Mouse (Mus musculus) intestine, embryonic 14.5 days (tissue): ENCODE results near the gene Chrna4. TPM values are rescaled to one million over a fixed set of nuclear protein-coding genes. Genes with fewer than 3 reads are reported as not detected.

ENCODE experiments used
- ATAC-seq: fragments of 200-750 bp; cut with Nextera tagmentation; replicated peaks from 2 replicates; pipeline ENCODE4 v1.8.0; 2017; ENCODE audit warnings: low read depth, moderate number of reproducible peaks, moderate TSS enrichment, moderate library complexity; ENCODE audit not compliant: low FRiP score, low TSS enrichment
- DNase-seq: peaks from one replicate; pipeline ENCODE4 v3.0.0-alpha.2; 2018; ENCODE audit warnings: low spot score
- H3K27ac ChIP-seq: fragments of 300-500 bp; sonication (generic); 2 replicates; pipeline ENCODE4 v1.5.1; 2014; ENCODE audit warnings: low read depth, mild to moderate bottlenecking, control low read depth
- H3K27me3 ChIP-seq: fragments of 300-500 bp; sonication (generic); replicated peaks from 2 replicates; pipeline ENCODE4 v1.6.1; 2014; ENCODE audit warnings: low read length, control low read depth; ENCODE audit not compliant: control insufficient read depth, insufficient read depth
- H3K36me3 ChIP-seq: fragments of 300-500 bp; sonication (generic); 2 replicates; pipeline ENCODE4 v1.6.1; 2014; ENCODE audit warnings: low read length, control low read depth; ENCODE audit not compliant: control insufficient read depth, insufficient read depth
- H3K4me1 ChIP-seq: fragments of 300-500 bp; sonication (generic); replicated peaks from 2 replicates; pipeline ENCODE4 v1.6.1; 2014; ENCODE audit warnings: low read length, control low read depth, mixed read lengths; ENCODE audit not compliant: control insufficient read depth, insufficient read depth
- H3K4me2 ChIP-seq: fragments of 300-500 bp; sonication (generic); 2 replicates; pipeline ENCODE4 v1.6.1; 2014; ENCODE audit warnings: low read length
- H3K4me3 ChIP-seq: fragments of 300-500 bp; sonication (generic); 2 replicates; pipeline ENCODE4 v1.5.1; 2014; ENCODE audit warnings: low read depth, low read length, control low read depth, mixed read lengths
- H3K9ac ChIP-seq: fragments of 300-500 bp; sonication (generic); 2 replicates; pipeline ENCODE4 v1.6.1; 2014; ENCODE audit warnings: mild to moderate bottlenecking, low read length
- H3K9me3 ChIP-seq: fragments of 300-500 bp; sonication (generic); 2 replicates; pipeline ENCODE4 v1.6.1; 2016; ENCODE audit warnings: low read length, control low read depth; ENCODE audit not compliant: control insufficient read depth
- WGBS: fragments of 180-500 bp; shearing (Covaris S2); extraction: QIAGEN DNeasy Blood & Tissue Kit; methylation state at CpG from one replicate; pipeline ENCODE4 v1.1.7; 2014; 5-methylcytosine and 5-hydroxymethylcytosine counted together
- polyA plus RNA-seq: library from polyadenylated mRNA; unstranded; fragments of >200 nt; fragmentation: Nextera tagmentation; extraction: Ambion mirVana; gene quantifications from 2 replicates; pipeline ENCODE4 v1.2.1, GENCODE M21; 2014

Chrna4 gene
- polyA plus RNA-seq, 1 experiment from 2014 or later = 2.1 TPM

DNA sequence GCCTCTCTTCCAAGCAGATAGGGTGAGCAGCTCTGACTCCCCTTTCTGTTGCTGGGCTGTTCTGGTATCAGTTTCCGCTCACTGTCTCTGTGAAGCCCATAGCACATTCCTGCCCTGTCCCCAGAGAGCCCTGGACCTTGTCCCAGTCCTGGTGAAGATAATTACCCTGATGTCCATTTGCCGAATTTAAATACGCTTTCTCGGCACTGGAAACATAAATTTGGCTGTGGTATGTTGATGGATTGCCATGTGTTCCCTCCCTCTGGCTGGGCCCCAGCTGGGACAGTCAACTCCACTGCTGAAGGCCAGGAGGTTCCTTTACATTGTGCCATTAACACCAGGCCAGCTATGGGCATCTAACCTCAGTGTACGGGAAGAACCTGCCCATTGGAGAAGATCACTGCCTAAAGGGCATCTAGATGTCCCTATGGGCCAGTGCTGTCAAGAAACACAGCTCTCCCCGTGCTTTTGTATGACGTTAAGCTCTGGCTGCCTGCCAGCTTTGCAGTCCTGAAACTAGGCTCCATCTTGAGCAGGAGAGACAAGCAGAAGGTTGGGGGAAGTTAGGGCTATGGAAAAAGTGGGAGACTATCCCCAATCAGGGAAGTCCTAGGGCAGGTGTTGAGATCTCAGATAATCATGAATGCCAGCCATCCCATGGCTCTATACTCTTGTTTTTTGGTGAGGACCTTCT lies 5.1 kb upstream of the Chrna4 start:
- H3K9ac ChIP-seq = no peak overlapping the region
- no peak overlapping the region for H3K27ac ChIP-seq
- no peak for ATAC-seq
- no peak overlapping the region for H3K4me3 ChIP-seq
- DNase-seq = no peak
- no peak overlapping the region for H3K4me2 ChIP-seq
- no peaks in the 10 kb centered on the region for H3K36me3 ChIP-seq
- H3K27me3 ChIP-seq = 0 out of 2 replicates have a peak, but pooled peaks cover 2% of the 10 kb centered on the region
- H3K9me3 ChIP-seq = no peaks in the 10 kb centered on the region
- no peaks in the 10 kb centered on the region for H3K4me1 ChIP-seq
- WGBS = 48% methylated on average over 7 of the region's 7 CpGs

GRCm38 (mm10) chr2:181044001-181044400 lies 655 bp upstream of the Chrna4 start:
- Histone ChIP-seq H3K27me3 (peaks cover 23% of the 10 kb centered on the region), H3K9me3 (no peaks in the 10 kb centered on the region), H3K4me3 (no peak overlapping the region), H3K27ac (no peak overlapping the region), H3K4me2 (no peak overlapping the region), H3K9ac (no peak overlapping the region), H3K4me1 (no peaks in the 10 kb centered on the region; the same call in 1 of the 2 replicates), H3K36me3 (no peaks in the 10 kb centered on the region)
- WGBS = 28% methylated on average over 3 of the region's 3 CpGs
- ATAC-seq = no peak
- no peak for DNase-seq

DNA sequence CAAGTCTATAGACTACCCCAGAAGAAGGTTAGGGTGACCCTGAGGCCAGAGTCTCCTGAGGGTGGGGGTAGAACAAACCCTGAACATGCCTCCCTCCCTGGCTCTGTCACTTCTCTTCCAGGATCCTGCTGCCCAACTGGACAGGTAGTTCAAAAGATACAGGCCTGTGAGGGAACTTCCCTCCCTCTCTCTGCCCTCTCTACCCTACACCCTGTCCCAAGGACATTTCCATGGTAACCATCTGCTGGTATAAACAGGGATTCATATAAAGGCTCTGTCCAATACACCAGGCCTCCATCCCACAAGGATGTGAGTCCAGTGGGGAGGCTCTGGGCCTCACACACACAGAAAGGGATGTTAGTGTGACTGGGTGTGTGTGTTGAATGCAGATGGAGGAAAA lies 970 bp downstream of the Chrna4 start:
- no peaks in the 10 kb centered on the region for H3K9me3 ChIP-seq
- H3K27me3 ChIP-seq = peaks cover 39% of the 10 kb centered on the region
- H3K27ac ChIP-seq = no peak overlapping the region
- H3K4me2 ChIP-seq = no peak overlapping the region
- DNase-seq (no peak), ATAC-seq (no peak)
- no peak overlapping the region for H3K4me3 ChIP-seq
- no peaks in the 10 kb centered on the region for H3K36me3 ChIP-seq
- H3K9ac ChIP-seq = no peak overlapping the region
- H3K4me1 ChIP-seq = no peaks in the 10 kb centered on the region; the same call in 1 of the 2 replicates

DNA sequence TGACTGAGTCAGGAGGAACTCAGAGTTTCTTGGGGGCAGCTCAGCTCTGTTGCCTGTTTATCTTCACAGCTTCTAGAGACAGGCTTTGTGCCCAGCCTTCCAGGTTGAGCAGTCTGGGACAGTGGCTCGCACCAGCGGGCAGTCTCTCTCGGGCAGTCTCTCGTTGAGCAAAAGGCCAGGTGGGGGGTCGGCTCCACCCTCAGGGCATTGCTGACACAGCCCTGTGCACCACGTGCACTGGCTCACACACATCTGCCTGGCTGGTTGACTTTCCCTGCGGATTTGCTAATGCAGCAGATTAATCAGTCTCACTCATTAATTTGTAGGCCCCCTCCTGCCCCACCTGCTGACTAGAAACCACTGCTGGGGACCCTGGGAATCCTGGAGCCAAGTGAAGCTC lies 1.4 kb downstream of the Chrna4 start:
- H3K27ac ChIP-seq = no peak overlapping the region
- no peak overlapping the region for H3K9ac ChIP-seq
- H3K27me3 ChIP-seq = peaks cover 44% of the 10 kb centered on the region
- no peak overlapping the region for H3K4me3 ChIP-seq
- no peak overlapping the region for H3K4me2 ChIP-seq
- H3K4me1 ChIP-seq = no peaks in the 10 kb centered on the region; the same call in 1 of the 2 replicates
- ATAC-seq (no peak), DNase-seq (no peak)
- 13% methylated on average over 7 of the region's 7 CpGs for WGBS
- no peaks in the 10 kb centered on the region for H3K9me3 ChIP-seq
- H3K36me3 ChIP-seq = no peaks in the 10 kb centered on the region

GRCm38 (mm10) chr2:181039356-181039680 lies 4.0 kb downstream of the Chrna4 start:
- no peaks in the 10 kb centered on the region for H3K9me3 ChIP-seq
- peaks cover 48% of the 10 kb centered on the region for H3K27me3 ChIP-seq
- peak overlapping the region; percentile 89 for H3K4me2 ChIP-seq
- under 1% methylated on average over 16 of the region's 16 CpGs for WGBS
- no peaks in the 10 kb centered on the region; the same call in 1 of the 2 replicates for H3K4me1 ChIP-seq
- no peak overlapping the region for H3K27ac ChIP-seq
- peak overlapping the region; percentile 43 for H3K9ac ChIP-seq
- H3K4me3 ChIP-seq = peak overlapping the region; percentile 55
- DNase-seq (no peak), ATAC-seq (no peak; the same call in 1 of the 2 replicates)
- no peaks in the 10 kb centered on the region for H3K36me3 ChIP-seq

DNA sequence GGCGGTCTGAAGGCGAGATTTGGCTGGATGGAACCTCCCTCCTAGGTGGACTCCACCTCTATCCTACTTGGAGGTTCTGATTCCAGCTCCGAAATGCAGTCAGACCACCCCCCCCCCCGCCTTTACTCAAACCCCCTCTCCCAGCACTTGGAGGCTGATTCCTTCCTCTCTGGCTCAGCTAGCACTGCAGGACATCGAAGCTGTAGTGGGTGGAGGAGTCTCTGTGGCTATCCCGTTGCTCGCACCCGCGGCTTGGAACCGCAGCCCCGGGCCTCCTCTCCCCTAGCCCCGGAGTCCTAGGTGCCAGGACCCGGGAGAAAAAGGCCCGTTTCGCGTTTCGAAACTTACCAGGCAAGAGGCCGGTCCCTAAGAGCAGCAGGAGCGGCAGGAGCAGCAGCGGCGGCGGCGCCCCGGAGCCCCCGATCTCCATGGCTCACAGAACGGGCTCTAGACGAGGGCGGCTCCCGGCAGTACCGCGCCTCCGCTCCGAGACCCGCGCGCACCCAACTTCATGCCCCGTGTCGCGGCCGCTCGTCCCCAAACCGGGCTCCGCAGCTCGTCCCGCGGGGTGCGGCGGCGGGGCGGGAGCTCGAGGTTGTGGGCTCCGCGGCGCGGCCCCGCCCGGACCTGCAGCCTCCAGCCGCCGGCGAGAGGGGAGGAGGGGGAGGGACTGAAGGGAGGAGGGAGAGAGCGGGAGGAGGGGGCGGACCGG lies 4.5 kb downstream of the Chrna4 start:
- Histone ChIP-seq H3K27ac (no peak overlapping the region), H3K4me2 (peak overlapping the region; percentile 89), H3K4me1 (no peaks in the 10 kb centered on the region; the same call in 1 of the 2 replicates), H3K4me3 (peak overlapping the region; percentile 55), H3K27me3 (peaks cover 48% of the 10 kb centered on the region), H3K9me3 (no peaks in the 10 kb centered on the region), H3K9ac (peak overlapping the region; percentile 43), H3K36me3 (no peaks in the 10 kb centered on the region)
- DNase-seq (peak; percentile 72), ATAC-seq (no peak; the same call in 1 of the 2 replicates)
- under 1% methylated on average over 63 of the region's 63 CpGs for WGBS

DNA sequence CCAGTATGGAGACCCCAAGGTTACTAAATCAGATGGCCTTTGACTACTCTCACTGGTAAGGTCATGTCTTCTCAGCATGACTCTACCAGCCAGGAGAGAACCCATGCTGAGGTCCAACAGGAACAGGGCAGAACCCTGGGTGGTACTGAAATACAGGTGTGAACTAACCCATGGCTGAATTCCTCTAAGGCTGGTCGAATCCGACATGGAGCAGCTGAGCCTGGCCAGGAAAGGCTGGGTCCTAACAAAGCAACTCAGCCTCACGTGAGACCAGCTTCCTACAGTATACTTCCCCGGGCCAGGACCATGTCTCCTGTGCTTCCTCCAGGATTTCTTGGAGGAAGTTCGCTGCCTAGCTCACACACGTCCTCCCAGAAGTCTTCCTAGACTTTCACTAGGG lies 6.8 kb downstream of the Chrna4 start:
- Histone ChIP-seq H3K4me2 (no peak overlapping the region), H3K4me3 (no peak overlapping the region), H3K9me3 (no peaks in the 10 kb centered on the region), H3K4me1 (no peaks in the 10 kb centered on the region; the same call in 1 of the 2 replicates), H3K27me3 (peaks cover 50% of the 10 kb centered on the region), H3K36me3 (no peaks in the 10 kb centered on the region), H3K27ac (no peak overlapping the region), H3K9ac (no peak overlapping the region)
- no peak for DNase-seq
- WGBS = 72% methylated on average over 6 of the region's 6 CpGs
- no peak for ATAC-seq

DNA sequence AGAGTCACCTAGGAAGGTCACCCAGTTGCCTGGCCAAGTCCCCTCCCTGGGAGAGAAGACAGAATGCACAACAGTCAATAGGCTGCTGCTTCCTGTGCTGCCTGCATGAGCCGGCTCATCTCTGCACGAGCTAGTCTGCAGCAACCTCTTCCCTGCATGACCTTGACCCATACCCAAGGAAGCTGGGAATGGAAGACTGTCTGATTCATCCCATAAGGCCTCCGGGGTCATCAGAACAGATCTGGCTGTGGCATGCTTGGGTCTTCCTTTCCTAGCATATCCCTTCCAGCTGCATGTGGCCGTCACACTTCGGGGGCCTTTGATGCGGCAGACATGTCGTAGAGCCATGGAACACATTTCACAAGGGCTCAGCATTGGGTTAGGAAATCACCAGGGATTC lies 8.2 kb downstream of the Chrna4 start:
- Histone ChIP-seq H3K4me1 (no peaks in the 10 kb centered on the region; the same call in 1 of the 2 replicates), H3K9ac (no peak overlapping the region), H3K4me2 (no peak overlapping the region), H3K4me3 (no peak overlapping the region), H3K9me3 (no peaks in the 10 kb centered on the region), H3K36me3 (no peaks in the 10 kb centered on the region), H3K27ac (no peak overlapping the region), H3K27me3 (peaks cover 39% of the 10 kb centered on the region)
- 77% methylated on average over 7 of the region's 7 CpGs for WGBS
- DNase-seq (no peak), ATAC-seq (no peak)
